Mouse (Mus musculus): ENCODE measurements around the gene Cd2. TPM values are rescaled to one million over a fixed set of nuclear protein-coding genes. Genes with fewer than 3 reads are reported as not detected.

The Cd2 gene
- polyA plus RNA-seq, 1 experiment from 2014 or later, result 2.5 TPM

DNA sequence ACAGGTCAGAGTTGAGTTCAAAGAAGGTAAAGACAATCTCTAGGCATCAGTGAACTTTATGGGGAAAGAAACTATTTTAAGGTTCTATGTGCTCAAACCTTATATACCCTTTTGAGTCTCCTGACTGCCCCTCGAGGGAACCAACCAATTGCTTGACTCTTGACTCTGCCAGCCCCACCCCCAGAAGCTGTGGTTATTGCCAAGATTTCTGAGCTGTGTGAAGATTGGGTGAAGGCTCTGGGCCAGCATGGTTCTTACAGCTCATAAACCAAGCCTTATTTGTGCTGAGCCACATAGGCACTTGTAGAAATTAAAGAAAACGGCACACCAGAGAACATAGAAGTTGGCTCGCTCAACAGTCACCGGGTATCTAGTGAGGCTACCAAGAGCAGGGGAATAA is 48.5 kb downstream of the Cd2 start:
- Histone ChIP-seq H3K4me1 (ENCODE audit: insufficient read depth) (no peaks in the 10 kb centered on the region), H3K27me3 (ENCODE audit: insufficient read depth, low read length) (no peaks in the 10 kb centered on the region), H3K36me3 (replicated peaks; ENCODE audit: insufficient read depth, low read length) (no peaks in the 10 kb centered on the region), H3K27ac (ENCODE audit: low read depth) (no peak overlapping the region), H3K9ac (replicated peaks) (no peak overlapping the region), H3K4me2 (ENCODE audit: low read depth, low read length) (no peak overlapping the region), H3K4me3 (ENCODE audit: low read depth, low read length) (no peak overlapping the region), H3K9me3 (ENCODE audit: low read length) (no peaks in the 10 kb centered on the region)
- no peak for DNase-seq
- TF ChIP-seq CTCF (IDR thresholded peaks at IDR 0.05; ENCODE audit: low read depth) (no peak), EP300 (IDR thresholded peaks at IDR 0.05; ENCODE audit: low read depth) (no peak)
- no peak for ATAC-seq
- WGBS (ENCODE audit: insufficient replicate concordance), result 79% methylated on average over 4 of the region's 4 CpGs

DNA sequence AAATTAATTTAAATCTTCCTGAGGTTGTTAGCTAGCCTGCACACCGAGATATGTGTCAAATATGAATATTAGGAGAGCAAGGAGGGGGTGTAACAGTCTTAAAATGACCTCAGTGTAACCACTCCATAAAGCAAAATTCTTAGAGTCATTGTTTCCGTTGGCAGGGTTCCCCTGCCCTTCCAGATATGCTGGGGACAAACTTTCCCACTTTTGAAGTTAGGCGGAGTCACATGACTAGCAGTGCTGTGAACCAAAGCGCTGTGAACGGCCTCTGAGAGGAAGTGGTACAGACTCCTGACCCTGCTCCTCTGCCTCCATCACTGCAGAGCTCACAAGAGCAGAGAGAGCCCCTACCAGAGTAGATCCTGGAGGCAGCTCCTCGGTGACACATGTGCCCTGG is 49.0 kb downstream of the Cd2 start:
- Histone ChIP-seq H3K27me3 (ENCODE audit: insufficient read depth, low read length) (no peaks in the 10 kb centered on the region), H3K36me3 (replicated peaks; ENCODE audit: insufficient read depth, low read length) (no peaks in the 10 kb centered on the region), H3K4me1 (ENCODE audit: insufficient read depth) (no peaks in the 10 kb centered on the region), H3K4me2 (ENCODE audit: low read depth, low read length) (no peak overlapping the region), H3K27ac (ENCODE audit: low read depth) (no peak overlapping the region), H3K4me3 (ENCODE audit: low read depth, low read length) (no peak overlapping the region), H3K9ac (replicated peaks) (no peak overlapping the region), H3K9me3 (ENCODE audit: low read length) (no peaks in the 10 kb centered on the region)
- 57% methylated on average over 6 of the region's 6 CpGs for WGBS (ENCODE audit: insufficient replicate concordance)
- ATAC-seq (no peak), DNase-seq (no peak)
- TF ChIP-seq EP300 (IDR thresholded peaks at IDR 0.05; ENCODE audit: low read depth) (no peak), CTCF (IDR thresholded peaks at IDR 0.05; ENCODE audit: low read depth) (no peak)

DNA sequence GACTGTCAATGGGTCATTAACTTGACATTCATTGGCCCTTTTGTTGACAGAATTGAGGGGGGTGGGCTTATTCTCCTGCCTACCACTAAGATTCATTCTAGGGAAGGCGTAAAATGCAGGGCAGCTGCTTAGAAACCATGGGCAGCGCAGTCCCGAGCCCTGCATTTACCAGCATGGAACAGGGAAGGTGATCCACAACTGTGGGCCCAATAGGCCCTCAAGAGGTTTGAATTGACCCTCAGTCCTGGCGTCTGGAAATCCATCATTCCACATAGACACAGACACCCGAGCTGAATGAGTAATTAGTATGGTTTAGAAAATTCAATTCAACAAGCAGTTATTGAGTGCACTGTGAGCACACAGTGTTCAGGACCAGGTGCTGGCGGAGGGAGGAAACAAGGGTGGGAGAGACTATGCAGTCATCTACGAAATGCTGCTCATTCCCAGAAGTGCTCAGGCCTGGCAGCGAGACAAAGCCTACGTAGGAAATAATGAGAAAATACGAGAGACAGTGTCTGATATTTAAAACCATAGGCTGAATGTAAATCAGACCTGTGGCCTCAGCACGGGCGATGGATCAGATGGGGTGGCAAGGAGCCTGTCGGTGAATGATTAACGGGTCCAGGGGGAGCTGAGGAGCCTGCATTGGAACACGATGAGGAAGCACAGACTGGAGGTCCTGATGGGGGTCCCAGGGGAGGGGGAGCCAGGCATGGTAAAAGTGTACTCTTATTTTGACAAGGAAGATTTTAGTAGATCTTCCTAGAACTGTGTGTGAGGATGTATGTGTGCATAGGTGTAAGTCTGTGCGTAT is 50.5 kb downstream of the Cd2 start:
- DNase-seq, result no peak
- Histone ChIP-seq H3K9me3 (ENCODE audit: low read length) (no peaks in the 10 kb centered on the region), H3K4me2 (ENCODE audit: low read depth, low read length) (no peak overlapping the region), H3K9ac (replicated peaks) (no peak overlapping the region), H3K4me1 (ENCODE audit: insufficient read depth) (no peaks in the 10 kb centered on the region), H3K36me3 (replicated peaks; ENCODE audit: insufficient read depth, low read length) (no peaks in the 10 kb centered on the region), H3K27me3 (ENCODE audit: insufficient read depth, low read length) (no peaks in the 10 kb centered on the region), H3K27ac (ENCODE audit: low read depth) (no peak overlapping the region), H3K4me3 (ENCODE audit: low read depth, low read length) (no peak overlapping the region)
- ATAC-seq, result no peak
- 58% methylated on average over 16 of the region's 16 CpGs for WGBS (ENCODE audit: insufficient replicate concordance)
- TF ChIP-seq EP300 (IDR thresholded peaks at IDR 0.05; ENCODE audit: low read depth), result no peak
- TF ChIP-seq CTCF (IDR thresholded peaks at IDR 0.05; ENCODE audit: low read depth), result no peak

DNA sequence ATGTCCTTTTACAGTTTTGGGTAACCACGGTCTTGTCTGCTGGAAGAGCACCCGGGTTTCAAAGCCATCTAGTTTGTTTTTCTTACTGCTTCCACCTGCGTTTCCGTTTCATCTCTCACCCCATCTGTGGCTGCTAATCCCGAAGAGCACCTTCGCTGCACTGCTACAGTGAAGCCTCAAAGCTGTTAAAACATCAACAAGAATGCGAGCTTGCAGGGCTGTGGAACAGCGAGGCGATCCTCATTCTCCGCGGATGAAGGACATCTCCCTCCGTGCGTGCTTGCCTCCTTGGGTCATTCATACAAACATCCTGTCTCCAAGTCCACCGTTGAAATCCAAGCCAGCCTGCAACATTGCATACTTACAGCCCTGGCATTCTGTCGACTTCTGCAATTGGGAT is 51.5 kb downstream of the Cd2 start:
- Histone ChIP-seq H3K27ac (ENCODE audit: low read depth) (no peak overlapping the region), H3K9ac (replicated peaks) (no peak overlapping the region), H3K4me1 (ENCODE audit: insufficient read depth) (no peaks in the 10 kb centered on the region), H3K4me3 (ENCODE audit: low read depth, low read length) (no peak overlapping the region), H3K27me3 (ENCODE audit: insufficient read depth, low read length) (no peaks in the 10 kb centered on the region), H3K36me3 (replicated peaks; ENCODE audit: insufficient read depth, low read length) (no peaks in the 10 kb centered on the region), H3K9me3 (ENCODE audit: low read length) (no peaks in the 10 kb centered on the region), H3K4me2 (ENCODE audit: low read depth, low read length) (no peak overlapping the region)
- WGBS (ENCODE audit: insufficient replicate concordance), result 30% methylated on average over 15 of the region's 15 CpGs
- TF ChIP-seq EP300 (IDR thresholded peaks at IDR 0.05; ENCODE audit: low read depth), result no peak
- TF ChIP-seq CTCF (IDR thresholded peaks at IDR 0.05; ENCODE audit: low read depth), result no peak
- no peak for ATAC-seq
- DNase-seq, result no peak

DNA sequence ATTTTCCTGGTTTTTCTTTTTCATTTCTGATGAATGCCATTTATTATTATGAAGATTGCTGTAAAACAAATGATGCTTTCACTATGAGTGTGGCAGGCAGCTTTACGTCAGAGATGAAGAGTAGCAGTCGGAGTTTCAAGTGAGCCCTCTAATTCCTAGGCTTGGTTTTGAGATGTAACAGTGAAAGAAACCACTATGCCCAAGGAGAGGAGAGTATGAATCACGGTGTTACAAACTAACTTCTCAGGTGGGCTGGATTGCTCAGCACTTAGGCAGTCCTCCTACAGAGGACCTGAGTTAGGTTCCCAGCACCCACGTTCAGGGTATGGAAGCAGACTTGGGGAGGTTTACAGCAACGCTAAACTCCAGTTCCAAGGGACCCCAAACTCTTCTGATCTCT is 52.4 kb downstream of the Cd2 start:
- ATAC-seq (no peak), DNase-seq (no peak)
- Histone ChIP-seq H3K27me3 (ENCODE audit: insufficient read depth, low read length) (no peaks in the 10 kb centered on the region), H3K4me2 (ENCODE audit: low read depth, low read length) (no peak overlapping the region), H3K9me3 (ENCODE audit: low read length) (no peaks in the 10 kb centered on the region), H3K4me1 (ENCODE audit: insufficient read depth) (no peaks in the 10 kb centered on the region), H3K4me3 (ENCODE audit: low read depth, low read length) (no peak overlapping the region), H3K36me3 (replicated peaks; ENCODE audit: insufficient read depth, low read length) (no peaks in the 10 kb centered on the region), H3K9ac (replicated peaks) (no peak overlapping the region), H3K27ac (ENCODE audit: low read depth) (no peak overlapping the region)
- WGBS (ENCODE audit: insufficient replicate concordance), result 77% methylated on average over 5 of the region's 5 CpGs
- TF ChIP-seq CTCF (IDR thresholded peaks at IDR 0.05; ENCODE audit: low read depth), result no peak
- TF ChIP-seq EP300 (IDR thresholded peaks at IDR 0.05; ENCODE audit: low read depth), result no peak

DNA sequence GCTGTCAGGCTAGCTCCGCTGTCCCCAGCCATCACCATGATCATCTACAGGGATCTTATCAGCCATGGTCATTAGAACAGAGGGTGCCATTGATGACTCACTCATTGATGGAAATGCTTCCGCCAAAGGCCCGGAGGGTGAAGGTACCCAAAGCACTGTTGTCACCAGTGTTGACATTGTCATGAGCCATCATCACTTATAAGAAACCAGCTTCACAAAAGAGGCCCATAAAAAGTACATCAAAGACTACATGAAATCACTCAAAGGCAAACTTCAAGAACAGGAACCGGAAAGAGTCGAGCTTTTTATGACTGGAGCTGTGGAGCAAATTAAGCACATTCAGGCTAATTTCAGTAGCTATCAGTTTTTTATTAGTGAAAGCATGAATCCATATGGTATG is 54.3 kb downstream of the Cd2 start:
- no peak for ATAC-seq

More for the DNA sequence above, 54.3 kb downstream of the Cd2 start:
- H3K9me3 ChIP-seq (ENCODE audit: low read length), result no peaks in the 10 kb centered on the region
- H3K4me1 ChIP-seq (ENCODE audit: insufficient read depth), result no peaks in the 10 kb centered on the region
- TF ChIP-seq EP300 (IDR thresholded peaks at IDR 0.05; ENCODE audit: low read depth) (no peak), CTCF (IDR thresholded peaks at IDR 0.05; ENCODE audit: low read depth) (no peak)
- H3K27me3 ChIP-seq (ENCODE audit: insufficient read depth, low read length), result no peaks in the 10 kb centered on the region
- H3K4me3 ChIP-seq (ENCODE audit: low read depth, low read length), result no peak overlapping the region
- H3K4me2 ChIP-seq (ENCODE audit: low read depth, low read length), result no peak overlapping the region
- 83% methylated on average over 5 of the region's 5 CpGs for WGBS (ENCODE audit: insufficient replicate concordance)
- no peak for DNase-seq
- H3K36me3 ChIP-seq (replicated peaks; ENCODE audit: insufficient read depth, low read length), result no peaks in the 10 kb centered on the region
- no peak overlapping the region for H3K27ac ChIP-seq (ENCODE audit: low read depth)
- no peak overlapping the region for H3K9ac ChIP-seq (replicated peaks)

All from liver, postnatal 0 days (tissue).